Mouse (Mus musculus) 3134 (cell line): ENCODE data around the gene Mcu.

Experiments used
- DNase-seq: peaks from one replicate; pipeline ENCODE4 v3.0.0-alpha.2; 2011; ENCODE audit warnings: low spot score; ENCODE audit not compliant: insufficient read length; ENCODE audit errors: extremely low read depth

Gene Mcu

GRCm38 (mm10) chr10:59570780-59571179 is 45.7 kb downstream of the Mcu start:
- no peak for DNase-seq

GRCm38 (mm10) chr10:59570360-59570759 is 46.1 kb downstream of the Mcu start:
- DNase-seq, result no peak

GRCm38 (mm10) chr10:59569481-59569869 is 47.0 kb downstream of the Mcu start:
- no peak for DNase-seq

- DNase-seq, result no peak
Observed at GRCm38 (mm10) chr10:59568665-59569480, 47.6 kb downstream of the Mcu start.

GRCm38 (mm10) chr10:59566968-59567367 is 49.5 kb downstream of the Mcu start:
- no peak for DNase-seq

GRCm38 (mm10) chr10:59565995-59566410 is 50.5 kb downstream of the Mcu start:
- no peak for DNase-seq

GRCm38 (mm10) chr10:59564551-59564950 is 51.9 kb downstream of the Mcu start:
- peak; percentile 72 for DNase-seq

GRCm38 (mm10) chr10:59562511-59562910 is 54.0 kb downstream of the Mcu start:
- DNase-seq, result no peak

GRCm38 (mm10) chr10:59560126-59560525 is 56.4 kb downstream of the Mcu start:
- DNase-seq, result no peak

GRCm38 (mm10) chr10:59558602-59559001 is 57.9 kb downstream of the Mcu start:
- no peak for DNase-seq

GRCm38 (mm10) chr10:59558164-59558563 is 58.3 kb downstream of the Mcu start:
- DNase-seq, result no peak

- no peak for DNase-seq
Observed at GRCm38 (mm10) chr10:59556541-59556940, 60.0 kb downstream of the Mcu start.

GRCm38 (mm10) chr10:59554243-59554642 is 62.2 kb downstream of the Mcu start:
- DNase-seq, result no peak

GRCm38 (mm10) chr10:59552456-59552855 is 64.0 kb downstream of the Mcu start:
- no peak for DNase-seq

- DNase-seq, result no peak
Observed at GRCm38 (mm10) chr10:59548768-59549333, 67.6 kb downstream of the Mcu start.

GRCm38 (mm10) chr10:59548211-59548610 is 68.3 kb downstream of the Mcu start:
- DNase-seq, result no peak

GRCm38 (mm10) chr10:59547426-59547825 is 69.1 kb downstream of the Mcu start:
- DNase-seq, result no peak

GRCm38 (mm10) chr10:59545169-59545568 is 71.3 kb downstream of the Mcu start:
- DNase-seq, result no peak

- no peak for DNase-seq
Observed at GRCm38 (mm10) chr10:59543351-59543750, 73.1 kb downstream of the Mcu start.

- no peak for DNase-seq
Observed at GRCm38 (mm10) chr10:59541466-59541865, 75.0 kb downstream of the Mcu start.

GRCm38 (mm10) chr10:59540596-59540995 is 75.9 kb downstream of the Mcu start:
- no peak for DNase-seq

GRCm38 (mm10) chr10:59540081-59540480 is 76.4 kb downstream of the Mcu start:
- no peak for DNase-seq
